Mouse (Mus musculus): Measurements from ENCODE around the gene Ift57. TPM values are rescaled to one million over a fixed set of nuclear protein-coding genes. Genes with fewer than 3 reads are reported as not detected.

Ift57 gene
- polyA plus RNA-seq, 3 experiments from 2014 or later: 3.2 to 5.3 (median 3.7) TPM

DNA sequence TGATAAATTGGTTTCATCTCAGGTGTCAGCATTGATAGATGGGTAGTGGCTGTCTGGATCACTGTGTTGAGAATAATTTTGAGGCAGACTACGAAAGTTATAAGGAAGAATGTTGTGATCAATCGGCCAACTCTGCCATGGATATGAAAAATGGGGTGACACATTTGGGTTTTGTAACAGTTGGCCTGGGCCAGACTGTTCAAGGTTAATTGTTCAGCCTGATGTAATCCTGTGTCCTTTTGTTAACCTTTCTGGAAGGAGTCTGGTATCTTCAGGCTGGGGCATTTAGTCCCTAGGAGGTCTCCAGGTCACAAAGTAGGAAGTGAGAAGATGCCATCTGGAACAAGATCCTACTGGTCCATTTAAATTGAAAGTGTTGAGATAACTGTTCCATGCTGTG lies 97.2 kb downstream of the Ift57 start:
- ATAC-seq: no peak

- peak; percentile 58 for ATAC-seq
Measured at GRCm38 (mm10) chr16:49796954-49797353, 97.9 kb downstream of the Ift57 start.

- ATAC-seq: peak; percentile 45
Measured at GRCm38 (mm10) chr16:49798790-49799189, 99.8 kb downstream of the Ift57 start.

- peak; percentile 47 for ATAC-seq
Measured at GRCm38 (mm10) chr16:49799597-49800561, 100.8 kb downstream of the Ift57 start, which contains the start of gene Cd47. TSS of gene Cd47 (plus strand) at chr16:49800533.

- no peak for ATAC-seq
Measured at GRCm38 (mm10) chr16:49800996-49801395, 102.0 kb downstream of the Ift57 start.

DNA sequence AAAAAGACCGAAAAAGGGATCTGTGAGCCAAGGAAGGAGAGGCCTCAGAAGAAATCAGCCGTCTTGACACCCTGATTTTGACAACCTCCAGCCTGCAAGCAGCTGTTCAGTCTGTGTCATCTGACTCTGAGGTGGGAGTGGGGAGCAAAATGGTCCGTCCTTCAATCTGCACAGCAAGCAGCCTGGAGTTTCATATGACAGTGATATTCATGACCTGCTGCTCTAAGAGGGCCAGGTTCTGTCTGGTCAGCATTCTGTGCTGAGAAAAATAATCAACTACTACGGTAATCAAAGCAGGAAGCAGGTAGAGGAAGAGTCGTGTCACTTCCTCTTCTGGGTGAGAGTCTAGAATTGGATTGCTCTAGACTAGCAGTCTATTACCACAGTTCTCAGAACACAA lies 102.4 kb downstream of the Ift57 start:
- ATAC-seq: peak; percentile 46

- no peak for ATAC-seq
Measured at GRCm38 (mm10) chr16:49802993-49803392, 104.0 kb downstream of the Ift57 start.

DNA sequence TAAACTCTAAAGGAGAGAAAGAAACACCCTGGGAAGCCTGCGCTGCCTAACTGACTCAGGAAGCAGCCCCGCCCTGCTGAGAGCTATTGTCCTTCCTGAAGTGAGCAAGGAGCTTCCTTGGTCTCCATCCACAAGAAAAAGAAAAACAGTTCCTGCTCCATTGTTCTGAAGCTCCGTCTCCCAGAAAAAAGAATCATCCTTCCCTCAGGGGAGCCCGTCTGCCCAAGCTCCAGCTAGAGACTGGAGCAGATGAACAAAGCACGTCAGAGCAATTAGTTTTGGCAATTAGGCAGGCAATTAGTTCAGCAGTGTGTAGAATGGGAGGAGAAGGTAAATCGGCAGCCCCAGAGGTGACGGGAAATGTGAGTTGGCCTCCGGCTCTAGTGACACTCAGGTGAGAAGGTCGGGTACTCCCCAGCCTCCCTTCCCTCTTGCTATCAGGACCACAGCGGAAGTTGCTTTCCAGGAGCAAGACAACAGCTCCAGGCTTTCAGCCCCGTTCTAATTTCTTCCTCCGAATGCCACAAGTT lies 105.0 kb downstream of the Ift57 start:
- ATAC-seq: no peak

DNA sequence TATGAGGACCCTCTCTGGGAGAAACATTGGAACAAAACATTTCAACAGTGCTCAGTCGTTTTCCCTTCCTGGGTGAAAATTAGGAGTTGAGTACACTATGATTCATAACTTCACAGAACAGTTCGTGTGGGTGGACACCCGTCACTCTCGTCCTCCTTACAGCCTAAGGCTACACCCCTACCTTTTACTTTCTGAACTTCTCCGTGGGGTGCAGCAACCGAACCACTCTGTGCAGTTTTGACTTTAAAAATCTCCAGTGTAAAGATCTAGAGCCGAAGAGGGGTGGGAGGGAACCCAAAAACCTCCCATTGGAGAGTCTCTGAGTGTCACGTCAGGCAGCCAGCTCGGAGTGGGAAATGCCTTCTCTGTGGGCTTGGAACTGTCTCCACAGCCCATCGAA lies 107.9 kb downstream of the Ift57 start:
- ATAC-seq: peak; percentile 58

DNA sequence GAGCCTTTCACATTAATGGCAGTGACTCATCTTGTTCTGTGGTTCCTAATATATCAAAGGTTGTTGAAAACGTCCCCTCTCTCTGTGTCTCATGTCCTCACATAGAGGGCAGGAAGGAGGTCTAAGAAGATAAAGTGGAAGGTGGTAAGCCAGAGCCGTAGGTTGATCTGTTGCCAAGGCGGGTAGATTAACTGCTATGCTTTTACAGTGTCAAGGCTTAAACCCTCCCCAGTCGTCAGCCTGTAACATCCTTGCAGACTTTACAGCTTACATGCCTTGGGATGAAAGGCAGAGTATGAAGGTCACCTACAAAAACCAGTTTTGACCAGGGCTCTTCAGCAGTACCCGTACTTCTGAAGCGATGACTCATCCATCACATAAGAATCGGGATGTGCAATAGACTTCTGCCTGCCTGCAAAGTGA lies 108.4 kb downstream of the Ift57 start:
- ATAC-seq: peak; percentile 82

DNA sequence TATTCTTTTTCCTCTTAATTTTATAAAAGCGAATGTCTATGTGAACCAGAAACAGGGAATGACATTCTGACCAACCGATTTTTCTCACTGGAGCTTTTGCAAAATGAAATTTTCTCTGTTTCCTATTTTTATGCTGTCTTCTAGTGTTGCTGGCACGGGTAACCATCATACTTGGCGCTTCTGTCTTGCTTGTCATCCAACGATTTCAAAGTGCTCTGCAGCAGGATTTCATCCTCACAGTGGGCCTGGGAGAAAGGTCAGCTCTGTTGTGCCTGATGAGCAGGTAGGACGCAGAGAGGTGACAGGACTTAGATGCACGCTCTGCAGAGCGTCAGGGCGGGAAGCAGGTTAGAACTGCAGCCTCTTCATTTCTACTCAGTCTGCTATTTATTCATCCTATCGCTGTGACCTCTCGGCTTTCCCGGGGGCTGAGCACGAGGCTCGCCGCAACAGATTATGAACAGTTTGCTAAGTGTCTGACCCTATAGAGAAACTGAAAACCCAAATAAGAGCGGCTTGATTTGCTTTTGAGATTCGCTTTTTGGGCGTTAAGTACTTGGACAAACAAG lies 108.9 kb downstream of the Ift57 start:
- no peak for ATAC-seq

DNA sequence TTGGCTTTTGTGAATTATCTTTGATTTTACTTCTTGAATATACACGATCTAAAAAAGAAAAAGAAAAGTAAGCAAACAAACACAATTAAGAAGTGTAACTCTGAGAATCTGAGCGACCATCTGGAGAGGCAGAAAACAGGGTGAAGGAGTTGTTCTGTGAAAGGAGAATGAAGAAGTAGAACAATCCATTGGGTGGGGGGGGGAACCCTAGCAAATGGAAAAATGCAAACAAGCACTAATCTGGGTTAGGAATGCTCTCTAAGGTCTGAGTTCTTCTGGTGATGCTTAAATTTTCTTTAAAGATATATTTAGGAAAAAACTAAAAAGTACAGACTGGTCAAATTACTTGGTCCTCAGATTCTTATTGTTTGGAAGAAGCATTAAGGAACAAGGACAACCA lies 112.9 kb downstream of the Ift57 start:
- ATAC-seq: no peak

DNA sequence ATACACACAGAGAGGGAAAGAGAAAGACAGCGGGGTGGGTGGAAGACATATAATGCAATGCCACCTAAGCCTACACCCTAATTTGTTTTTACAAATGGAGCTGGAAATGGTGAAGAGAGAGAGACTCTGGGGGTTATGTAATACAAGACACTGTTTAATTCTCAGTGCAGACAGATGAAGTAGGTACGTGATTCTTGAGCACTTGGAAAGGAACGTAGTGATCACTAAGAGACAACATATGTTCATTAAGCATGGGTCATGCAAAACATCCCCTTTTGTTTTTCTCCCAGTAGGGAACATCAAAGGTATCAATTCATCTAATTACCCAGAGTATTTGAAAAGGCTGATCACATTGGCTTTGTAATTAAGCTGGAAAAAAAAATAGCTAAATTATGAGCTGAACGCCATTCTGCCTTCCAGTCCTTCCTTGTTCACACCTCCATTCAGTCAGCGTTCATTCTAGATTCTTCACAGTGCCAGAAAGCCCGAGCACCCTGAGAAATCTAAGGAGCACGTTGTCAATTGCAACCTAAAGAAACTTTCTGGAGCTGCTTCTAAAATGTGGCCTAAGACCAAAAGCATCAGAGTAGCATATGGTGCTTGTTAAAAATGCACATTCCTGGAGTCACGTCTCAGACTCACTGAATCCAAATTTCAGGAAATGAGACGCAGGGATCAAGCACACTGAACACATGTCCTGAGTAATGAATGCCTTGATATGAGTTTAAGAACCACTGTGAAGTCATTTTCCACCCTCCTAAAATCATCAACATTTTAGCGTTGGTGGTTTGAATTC lies 114.0 kb downstream of the Ift57 start:
- ATAC-seq: no peak

- no peak for ATAC-seq
Measured at GRCm38 (mm10) chr16:49814419-49814818, 115.4 kb downstream of the Ift57 start.

Other genes starting within 250 kb of the Ift57 start
- gene Cd47, start 101.3 kb downstream of the Ift57 start, polyA plus RNA-seq (2017; shearing (Covaris generic)): 100 to 1,000 TPM; 201 to 329 (median 236) TPM